ENCODE assay signal across 22 mouse cellular contexts in the genomic region with DNA sequence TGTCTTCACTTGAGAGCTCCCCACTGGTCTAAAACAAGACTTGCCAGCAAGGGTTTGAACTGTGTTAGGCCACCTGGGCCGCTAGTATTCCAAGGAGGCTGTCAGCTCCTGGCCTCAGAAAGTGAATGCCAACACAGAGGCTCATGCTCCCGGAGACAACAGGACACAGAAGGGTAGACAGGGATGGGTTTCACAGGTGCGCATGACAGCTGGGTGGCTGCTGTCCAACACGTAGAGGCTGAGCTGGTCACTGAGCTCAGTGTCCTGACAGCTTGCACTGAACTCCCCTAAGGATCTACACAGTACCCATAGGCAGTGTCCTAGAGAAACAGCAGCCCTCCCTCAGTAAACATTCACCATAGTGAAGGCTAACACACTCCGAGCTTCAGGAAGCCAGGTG. TPM values are rescaled to one million over a fixed set of nuclear protein-coding genes. Genes with fewer than 3 reads are reported as not detected.
DNase-seq lines count a peak whose midpoint lies in the region; ATAC-seq lines count a peak whose summit lies in the region.
"Had no signal": no experiment of that assay in that cellular context is flagged by ENCODE, and none has a peak within 500 bp of the region (broad histone marks: within the 10 kb centered on the region; RNA-seq: fewer than 3 reads in every experiment).

No protein-coding gene starts in this region.

- 0 out of 2 replicates have a peak overlapping the region, but pooled peaks have one; percentile 0 for H3K9ac ChIP-seq in embryonic facial prominence, embryonic 13.5 days
- H3K9ac ChIP-seq in liver, embryonic 13.5 days = no peak overlapping the region
- H3K9ac ChIP-seq: forebrain, embryonic 13.5 days; forebrain, postnatal 0 days; heart, embryonic 15.5 days; hindbrain, embryonic 15.5 days had no signal

- H3K4me1 ChIP-seq in embryonic facial prominence, embryonic 13.5 days = peaks cover 15% of the 10 kb centered on the region
- peaks cover 19% of the 10 kb centered on the region for H3K4me1 ChIP-seq in embryonic facial prominence, embryonic 10.5 days
- H3K4me1 ChIP-seq in heart, embryonic 10.5 days = peaks cover 17% of the 10 kb centered on the region
- peaks cover 72% of the 10 kb centered on the region for H3K4me1 ChIP-seq in liver, embryonic 13.5 days (replicated peaks)

- intact Hi-C loops in heart, postnatal 10 days (cut with DNase I) = no loop called here

- H3K27me3 ChIP-seq in embryonic facial prominence, embryonic 13.5 days = no peaks in the 10 kb centered on the region
- no peaks in the 10 kb centered on the region for H3K27me3 ChIP-seq in embryonic facial prominence, embryonic 10.5 days (replicated peaks; ENCODE audit: low read depth, poor library complexity, severe bottlenecking)
- H3K27me3 ChIP-seq in heart, embryonic 10.5 days (ENCODE audit: insufficient read depth, poor library complexity, severe bottlenecking) = no peaks in the 10 kb centered on the region
- no peaks in the 10 kb centered on the region for H3K27me3 ChIP-seq in liver, embryonic 13.5 days
- H3K27me3 ChIP-seq: forebrain, embryonic 13.5 days; heart, embryonic 15.5 days; hindbrain, embryonic 15.5 days had no signal

- H3K36me3 ChIP-seq in embryonic facial prominence, embryonic 13.5 days = peaks cover 63% of the 10 kb centered on the region
- H3K36me3 ChIP-seq in embryonic facial prominence, embryonic 10.5 days (replicated peaks) = peaks cover 77% of the 10 kb centered on the region
- peaks cover 63% of the 10 kb centered on the region for H3K36me3 ChIP-seq in heart, embryonic 10.5 days
- peaks cover 75% of the 10 kb centered on the region for H3K36me3 ChIP-seq in liver, embryonic 13.5 days

- no peak for ATAC-seq in embryonic facial prominence, embryonic 13.5 days (ENCODE audit: insufficient number of reproducible peaks, insufficient read depth, low FRiP score, low TSS enrichment, low read depth)
- no peak for ATAC-seq in liver, embryonic 13.5 days (ENCODE audit: low read depth)
- ATAC-seq: CD4-positive, CD25-positive, alpha-beta regulatory T cell, adult 4 months; forebrain, embryonic 13.5 days; forebrain, postnatal 0 days; inflammation-experienced regulatory T-cells, adult 6 months had no signal

- DNase-seq in embryonic facial prominence, embryonic 10.5 days (ENCODE audit: low spot score) = no peak
- DNase-seq in heart, embryonic 10.5 days (ENCODE audit: low spot score) = no peak
- DNase-seq in heart, postnatal 10 days = no peak
- no peak for DNase-seq in liver, embryonic 13.5 days
- no peak for DNase-seq in liver
- DNase-seq in cerebellum, adult 9-11 months = no peak
- DNase-seq: adrenal gland, adult 8-10 months; B cell, adult 2 months; cerebellum, adult 11 months; cerebellum, adult 8-10 months; cerebellum, postnatal 25 days; forebrain, postnatal 0 days; heart, adult 18-20 months had no signal

- no peak overlapping the region for H3K4me3 ChIP-seq in embryonic facial prominence, embryonic 13.5 days
- H3K4me3 ChIP-seq in embryonic facial prominence, embryonic 10.5 days = no peak overlapping the region
- no peak overlapping the region for H3K4me3 ChIP-seq in heart, embryonic 10.5 days
- no peak overlapping the region for H3K4me3 ChIP-seq in liver, embryonic 13.5 days (replicated peaks)
- H3K4me3 ChIP-seq: forebrain, embryonic 13.5 days; heart, embryonic 15.5 days; hindbrain, embryonic 10.5 days; hindbrain, embryonic 15.5 days had no signal

- H3K9me3 ChIP-seq in embryonic facial prominence, embryonic 13.5 days = no peaks in the 10 kb centered on the region
- no peaks in the 10 kb centered on the region for H3K9me3 ChIP-seq in embryonic facial prominence, embryonic 10.5 days
- H3K9me3 ChIP-seq in heart, embryonic 10.5 days = no peaks in the 10 kb centered on the region
- no peaks in the 10 kb centered on the region for H3K9me3 ChIP-seq in liver, embryonic 13.5 days (replicated peaks)
- H3K9me3 ChIP-seq: forebrain, embryonic 13.5 days; G1E; heart, embryonic 15.5 days; hindbrain, embryonic 10.5 days; hindbrain, embryonic 15.5 days had no signal

- H3K27ac ChIP-seq in embryonic facial prominence, embryonic 13.5 days = no peak overlapping the region
- H3K27ac ChIP-seq in embryonic facial prominence, embryonic 10.5 days (replicated peaks) = no peak overlapping the region
- H3K27ac ChIP-seq in heart, embryonic 10.5 days = 0 out of 2 replicates have a peak overlapping the region, but pooled peaks have one; percentile 36
- H3K27ac ChIP-seq in liver, embryonic 13.5 days = peak overlapping the region; percentile 88; the same call in 1 of the 2 replicates
- H3K27ac ChIP-seq: forebrain, embryonic 13.5 days; heart, embryonic 15.5 days; hindbrain, embryonic 10.5 days; hindbrain, embryonic 15.5 days had no signal

- WGBS in embryonic facial prominence, embryonic 13.5 days = 92% methylated on average over 5 of the region's 5 CpGs
- WGBS in embryonic facial prominence, embryonic 10.5 days = 89% methylated on average over 5 of the region's 5 CpGs
- WGBS in heart, embryonic 10.5 days = 90% methylated on average over 5 of the region's 5 CpGs
- WGBS in liver, embryonic 13.5 days (ENCODE audit: insufficient replicate concordance) = 93% methylated on average over 5 of the region's 5 CpGs

- no peak overlapping the region for H3K4me2 ChIP-seq in embryonic facial prominence, embryonic 13.5 days
- no peak overlapping the region for H3K4me2 ChIP-seq in liver, embryonic 13.5 days
- H3K4me2 ChIP-seq: forebrain, embryonic 13.5 days; heart, embryonic 11.5 days; heart, embryonic 15.5 days; hindbrain, embryonic 15.5 days had no signal

RNA-seq across cellular contexts. Expression of a gene that starts 2.9 kb away (rescaled TPM):
- 15.7 and 16.3 TPM in 2 replicates for polyA plus RNA-seq in embryonic facial prominence, embryonic 13.5 days (2015; fragmentation: Nextera tagmentation; extraction: Ambion mirVana)
- 23.0 and 24.8 TPM in 2 replicates for polyA plus RNA-seq in embryonic facial prominence, embryonic 10.5 days (2016; fragmentation: Nextera tagmentation; extraction: Ambion mirVana)
- 9.9 and 10.0 TPM in 2 replicates for polyA plus RNA-seq in heart, embryonic 10.5 days (2016; fragmentation: Nextera tagmentation; extraction: Ambion mirVana)
- 1 to 10 TPM; 3.5 to 5.0 TPM for total RNA-seq in heart, postnatal 10 days (2021)
- 10.8 and 11.6 TPM in 2 replicates for polyA plus RNA-seq in liver, embryonic 13.5 days (2015; fragmentation: Nextera tagmentation; extraction: Ambion mirVana)

RNA-seq across cellular contexts. Expression of a gene that starts 14.2 kb away (rescaled TPM):
- 13.0 and 14.0 TPM in 2 replicates for polyA plus RNA-seq in embryonic facial prominence, embryonic 13.5 days (2015; fragmentation: Nextera tagmentation; extraction: Ambion mirVana)
- 5.0 and 7.3 TPM in 2 replicates for polyA plus RNA-seq in embryonic facial prominence, embryonic 10.5 days (2016; fragmentation: Nextera tagmentation; extraction: Ambion mirVana)
- 1.9 and 3.6 TPM in 2 replicates for polyA plus RNA-seq in heart, embryonic 10.5 days (2016; fragmentation: Nextera tagmentation; extraction: Ambion mirVana)
- total RNA-seq in heart, postnatal 10 days (2021) = 1 to 10 TPM; 1.6 to 1.7 TPM
- 1.00 and 1.4 TPM in 2 replicates for polyA plus RNA-seq in liver, embryonic 13.5 days (2015; fragmentation: Nextera tagmentation; extraction: Ambion mirVana)
- polyA plus RNA-seq: inflammation-experienced regulatory T-cells, adult 6 months had no signal

RNA-seq across cellular contexts. Expression of a gene that starts 18.2 kb away (rescaled TPM):
- 10.2 and 10.3 TPM in 2 replicates for polyA plus RNA-seq in embryonic facial prominence, embryonic 13.5 days (2015; fragmentation: Nextera tagmentation; extraction: Ambion mirVana)
- 6.0 and 6.1 TPM in 2 replicates for polyA plus RNA-seq in embryonic facial prominence, embryonic 10.5 days (2016; fragmentation: Nextera tagmentation; extraction: Ambion mirVana)
- 5.3 TPM in 2 replicates for polyA plus RNA-seq in heart, embryonic 10.5 days (2016; fragmentation: Nextera tagmentation; extraction: Ambion mirVana)
- total RNA-seq in heart, postnatal 10 days (2021) = 10 to 100 TPM in 1 of 2 experiments, 1 to 10 TPM in 1; 8.4 to 11.0 TPM
- 6.9 and 7.5 TPM in 2 replicates for polyA plus RNA-seq in liver, embryonic 13.5 days (2015; fragmentation: Nextera tagmentation; extraction: Ambion mirVana)

RNA-seq across cellular contexts. Expression of a gene that starts 27.8 kb away (rescaled TPM):
- 61.9 and 63.1 TPM in 2 replicates for polyA plus RNA-seq in embryonic facial prominence, embryonic 13.5 days (2015; fragmentation: Nextera tagmentation; extraction: Ambion mirVana)
- 113 and 122 TPM in 2 replicates for polyA plus RNA-seq in embryonic facial prominence, embryonic 10.5 days (2016; fragmentation: Nextera tagmentation; extraction: Ambion mirVana)
- polyA plus RNA-seq in heart, embryonic 10.5 days (2016; fragmentation: Nextera tagmentation; extraction: Ambion mirVana) = 67.9 and 78.9 TPM in 2 replicates
- 1 to 10 TPM; 6.9 to 7.7 TPM for total RNA-seq in heart, postnatal 10 days (2021)
- 69.1 and 89.8 TPM in 2 replicates for polyA plus RNA-seq in liver, embryonic 13.5 days (2015; fragmentation: Nextera tagmentation; extraction: Ambion mirVana)

RNA-seq across cellular contexts. Expression of a gene that starts 54.0 kb away (rescaled TPM):
- polyA plus RNA-seq in embryonic facial prominence, embryonic 13.5 days (2015; fragmentation: Nextera tagmentation; extraction: Ambion mirVana) = 420 and 448 TPM in 2 replicates
- 422 and 435 TPM in 2 replicates for polyA plus RNA-seq in embryonic facial prominence, embryonic 10.5 days (2016; fragmentation: Nextera tagmentation; extraction: Ambion mirVana)
- 538 and 598 TPM in 2 replicates for polyA plus RNA-seq in heart, embryonic 10.5 days (2016; fragmentation: Nextera tagmentation; extraction: Ambion mirVana)
- total RNA-seq in heart, postnatal 10 days (2021) = 100 to 1,000 TPM; 275 to 284 TPM
- polyA plus RNA-seq in liver, embryonic 13.5 days (2015; fragmentation: Nextera tagmentation; extraction: Ambion mirVana) = 348 and 367 TPM in 2 replicates

Comparison
In these comparisons a context has a peak if more than half of its experiments do, and no peak if none do; other contexts are left out.
1. H3K27ac ChIP-seq: peak in heart, embryonic 10.5 days (single experiment) and liver, embryonic 13.5 days (single experiment); none in embryonic facial prominence, embryonic 13.5 days (single experiment) and embryonic facial prominence, embryonic 10.5 days (single experiment).